Mouse (Mus musculus) inflammation-experienced regulatory T-cells, adult 6 months (primary cell): Measurements from ENCODE around the gene Pcsk2. TPM values are rescaled to one million over a fixed set of nuclear protein-coding genes. Genes with fewer than 3 reads are reported as not detected.

Source experiments
- ATAC-seq: one replicate; pipeline ENCODE4 v1.8.0; 2017
- polyA plus RNA-seq, 3 experiments: library from polyadenylated mRNA; unstranded; fragments of 100-300 nt; shearing (Covaris generic); gene quantifications; one replicate each; pipeline ENCODE4 v1.2.1; 2017

The Pcsk2 gene
- polyA plus RNA-seq, 3 experiments from 2014 or later, result not detected

- ATAC-seq, result no peak
Observed at GRCm38 (mm10) chr2:143840895-143841294, 294.9 kb downstream of the Pcsk2 start.

- no peak for ATAC-seq
Observed at GRCm38 (mm10) chr2:143841536-143841935, 295.6 kb downstream of the Pcsk2 start.

- no peak for ATAC-seq
Observed at GRCm38 (mm10) chr2:143844779-143845178, 298.8 kb downstream of the Pcsk2 start.

GRCm38 (mm10) chr2:143846799-143847198 is 300.8 kb downstream of the Pcsk2 start:
- no peak for ATAC-seq

GRCm38 (mm10) chr2:143847291-143847690 is 301.3 kb downstream of the Pcsk2 start:
- no peak for ATAC-seq

GRCm38 (mm10) chr2:143851354-143852221 is 305.6 kb downstream of the Pcsk2 start:
- ATAC-seq, result no peak

GRCm38 (mm10) chr2:143852295-143853275 is 306.6 kb downstream of the Pcsk2 start:
- no peak for ATAC-seq

GRCm38 (mm10) chr2:143853447-143853846 is 307.5 kb downstream of the Pcsk2 start:
- no peak for ATAC-seq

GRCm38 (mm10) chr2:143859166-143859565 is 313.2 kb downstream of the Pcsk2 start:
- ATAC-seq, result no peak

GRCm38 (mm10) chr2:143862484-143863231 is 316.7 kb downstream of the Pcsk2 start, which contains the start of gene Bfsp1:
Gene Bfsp1 (minus strand): TSS chr2:143863173.
- ATAC-seq, result no peak

- no peak for ATAC-seq
Observed at GRCm38 (mm10) chr2:143864600-143864999, 318.6 kb downstream of the Pcsk2 start.
